Mouse (Mus musculus): ENCODE measurements around the gene Fads2. TPM values are rescaled to one million over a fixed set of nuclear protein-coding genes. Genes with fewer than 3 reads are reported as not detected.
"Not testable (repeated sequence)": the region's sequence is repeated elsewhere in the genome, so short reads cannot be mapped to it uniquely, and the experiment has no call there.

Fads2 gene
- 164 and 166 TPM in 2 replicates for polyA plus RNA-seq (2015; fragmentation: Nextera tagmentation; extraction: Ambion mirVana)

- Histone ChIP-seq H3K9ac (replicated peaks) (peak within 1 kb of the TSS; percentile 94), H3K27me3 (no peaks in the 10 kb centered on the region), H3K4me2 (replicated peaks) (peak within 1 kb of the TSS; percentile 73), H3K4me1 (peaks cover 49% of the 10 kb centered on the region), H3K36me3 (no peaks in the 10 kb centered on the region), H3K27ac (replicated peaks) (peak within 1 kb of the TSS; percentile 99), H3K9me3 (no peaks in the 10 kb centered on the region), H3K4me3 (peak within 1 kb of the TSS; percentile 84)
- under 1% methylated on average over 44 of the region's 57 CpGs for WGBS
- peak; percentile 97 for ATAC-seq (replicated peaks)
Observed at GRCm38 (mm10) chr19:10101341-10102053, at the start of gene Fads2. Gene Fads2 (minus strand): TSS chr19:10101746.

- Histone ChIP-seq H3K4me2 (replicated peaks) (no peak overlapping the region), H3K9ac (replicated peaks) (no peak overlapping the region), H3K36me3 (no peaks in the 10 kb centered on the region), H3K4me1 (no peaks in the 10 kb centered on the region), H3K27me3 (no peaks in the 10 kb centered on the region), H3K27ac (replicated peaks) (no peak overlapping the region), H3K4me3 (no peak overlapping the region), H3K9me3 (no peaks in the 10 kb centered on the region)
- 54% methylated on average over 3 of the region's 3 CpGs for WGBS
- no peak for ATAC-seq (replicated peaks)
Observed at GRCm38 (mm10) chr19:10149189-10149588, 47.6 kb upstream of the Fads2 start.

GRCm38 (mm10) chr19:10148555-10148954 lies 47.0 kb upstream of the Fads2 start:
- 77% methylated on average over 6 of the region's 6 CpGs for WGBS

GRCm38 (mm10) chr19:10144464-10144863 lies 42.9 kb upstream of the Fads2 start:
- no peaks in the 10 kb centered on the region for H3K4me1 ChIP-seq
- ATAC-seq (replicated peaks), result no peak
- H3K27me3 ChIP-seq, result no peaks in the 10 kb centered on the region
- no peak overlapping the region for H3K4me3 ChIP-seq
- H3K36me3 ChIP-seq, result no peaks in the 10 kb centered on the region
- H3K27ac ChIP-seq (replicated peaks), result no peak overlapping the region
- 51% methylated on average over 4 of the region's 4 CpGs for WGBS
- no peak overlapping the region for H3K9ac ChIP-seq (replicated peaks)
- no peak overlapping the region for H3K4me2 ChIP-seq (replicated peaks)
- H3K9me3 ChIP-seq, result no peaks in the 10 kb centered on the region

More at GRCm38 (mm10) chr19:10148555-10148954, 47.0 kb upstream of the Fads2 start:
- H3K27me3 ChIP-seq, result no peaks in the 10 kb centered on the region
- H3K36me3 ChIP-seq, result no peaks in the 10 kb centered on the region
- no peaks in the 10 kb centered on the region for H3K4me1 ChIP-seq
- H3K27ac ChIP-seq (replicated peaks), result no peak overlapping the region
- no peak overlapping the region for H3K9ac ChIP-seq (replicated peaks)
- H3K9me3 ChIP-seq, result no peaks in the 10 kb centered on the region
- ATAC-seq (replicated peaks), result no peak
- no peak overlapping the region for H3K4me3 ChIP-seq
- no peak overlapping the region for H3K4me2 ChIP-seq (replicated peaks)

DNA sequence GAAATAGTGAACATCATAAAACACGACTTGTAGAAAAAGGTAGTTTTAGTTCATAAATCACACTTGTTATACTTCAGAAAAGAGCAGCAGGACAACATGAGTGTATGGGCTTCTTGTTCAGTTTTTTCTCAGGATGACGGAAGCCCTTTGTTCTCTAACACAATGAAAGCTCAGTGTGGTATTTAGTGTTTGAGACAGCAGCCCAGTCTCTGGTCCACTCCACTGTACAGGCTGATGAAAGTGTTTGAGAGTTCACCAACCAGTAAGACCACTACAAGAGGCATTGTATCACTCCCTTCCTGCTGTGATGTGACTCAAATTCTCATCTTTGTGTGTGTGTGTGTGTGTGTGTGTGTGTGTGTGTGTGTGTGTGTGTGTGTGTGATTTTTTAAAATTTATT lies 42.1 kb upstream of the Fads2 start:
- H3K4me3 ChIP-seq, result no peak overlapping the region
- 16% methylated on average over 2 of the region's 2 CpGs for WGBS

DNA sequence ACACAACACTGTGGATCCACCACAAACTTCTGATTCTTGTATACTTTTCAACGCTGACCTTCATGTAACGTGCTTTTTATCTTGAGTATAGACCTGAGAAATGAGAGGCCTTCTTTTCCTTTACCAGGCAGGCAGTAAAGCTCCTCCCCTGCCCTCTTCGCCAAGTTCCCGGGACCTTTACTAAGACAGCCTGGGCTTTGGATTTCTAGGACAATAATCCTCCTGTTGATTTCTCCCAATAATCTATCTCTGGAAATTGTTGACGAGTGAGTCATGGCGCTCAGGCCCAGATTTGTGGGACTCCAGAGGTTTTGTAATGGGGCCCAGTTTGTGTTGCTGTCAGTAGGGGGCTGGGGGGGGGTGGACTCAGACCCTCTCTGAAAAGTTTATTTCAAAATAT lies 38.2 kb upstream of the Fads2 start:
- Histone ChIP-seq H3K9ac (replicated peaks) (no peak overlapping the region), H3K36me3 (no peaks in the 10 kb centered on the region), H3K4me2 (replicated peaks) (no peak overlapping the region), H3K4me1 (no peaks in the 10 kb centered on the region), H3K4me3 (no peak overlapping the region), H3K9me3 (no peaks in the 10 kb centered on the region), H3K27me3 (no peaks in the 10 kb centered on the region), H3K27ac (replicated peaks) (no peak overlapping the region)
- ATAC-seq (replicated peaks), result no peak
- WGBS, result 80% methylated on average over 6 of the region's 6 CpGs

More for the DNA sequence above, 42.1 kb upstream of the Fads2 start:
- no peak overlapping the region for H3K9ac ChIP-seq (replicated peaks)
- no peak overlapping the region for H3K27ac ChIP-seq (replicated peaks)
- H3K27me3 ChIP-seq, result no peaks in the 10 kb centered on the region
- H3K4me1 ChIP-seq, result no peaks in the 10 kb centered on the region
- no peak for ATAC-seq (replicated peaks)
- no peak overlapping the region for H3K4me2 ChIP-seq (replicated peaks)
- no peaks in the 10 kb centered on the region for H3K9me3 ChIP-seq
- no peaks in the 10 kb centered on the region for H3K36me3 ChIP-seq

- Histone ChIP-seq H3K27ac (replicated peaks) (no peak overlapping the region), H3K4me2 (replicated peaks) (no peak overlapping the region), H3K4me3 (no peak overlapping the region)
Observed at GRCm38 (mm10) chr19:10137423-10137822, 35.9 kb upstream of the Fads2 start.

DNA sequence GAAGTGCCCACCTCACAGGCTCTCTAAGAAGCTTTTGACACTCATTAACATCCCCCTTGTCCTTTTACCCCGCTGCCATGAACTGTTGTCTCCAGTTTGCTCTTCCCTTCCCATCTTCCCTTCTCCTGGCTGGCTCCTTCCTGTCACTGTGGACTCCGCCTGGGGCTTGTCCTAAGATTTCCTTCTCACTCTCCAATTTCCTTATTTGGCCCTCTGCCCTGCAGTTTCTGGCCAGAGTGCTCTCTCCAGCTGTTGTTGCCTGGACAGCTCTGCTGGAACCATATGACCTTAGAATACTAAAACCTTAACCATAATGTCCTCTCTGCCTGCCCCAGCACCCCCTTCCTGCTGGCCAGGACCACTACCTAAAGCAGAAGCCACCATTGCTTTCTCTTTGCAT lies 33.1 kb upstream of the Fads2 start:
- no peak for ATAC-seq (replicated peaks)
- Histone ChIP-seq H3K9me3 (no peaks in the 10 kb centered on the region), H3K4me3 (no peak overlapping the region), H3K27ac (replicated peaks) (no peak overlapping the region), H3K36me3 (no peaks in the 10 kb centered on the region), H3K4me1 (no peaks in the 10 kb centered on the region), H3K9ac (replicated peaks) (no peak overlapping the region), H3K4me2 (replicated peaks) (no peak overlapping the region), H3K27me3 (no peaks in the 10 kb centered on the region)
- 74% methylated on average over 2 of the region's 2 CpGs for WGBS

More at GRCm38 (mm10) chr19:10137423-10137822, 35.9 kb upstream of the Fads2 start:
- no peak for ATAC-seq (replicated peaks)
- Histone ChIP-seq H3K9me3 (no peaks in the 10 kb centered on the region), H3K36me3 (no peaks in the 10 kb centered on the region), H3K9ac (replicated peaks) (no peak overlapping the region), H3K4me1 (no peaks in the 10 kb centered on the region), H3K27me3 (no peaks in the 10 kb centered on the region)
- 86% methylated on average over 5 of the region's 5 CpGs for whole genome bisulfite sequencing

DNA sequence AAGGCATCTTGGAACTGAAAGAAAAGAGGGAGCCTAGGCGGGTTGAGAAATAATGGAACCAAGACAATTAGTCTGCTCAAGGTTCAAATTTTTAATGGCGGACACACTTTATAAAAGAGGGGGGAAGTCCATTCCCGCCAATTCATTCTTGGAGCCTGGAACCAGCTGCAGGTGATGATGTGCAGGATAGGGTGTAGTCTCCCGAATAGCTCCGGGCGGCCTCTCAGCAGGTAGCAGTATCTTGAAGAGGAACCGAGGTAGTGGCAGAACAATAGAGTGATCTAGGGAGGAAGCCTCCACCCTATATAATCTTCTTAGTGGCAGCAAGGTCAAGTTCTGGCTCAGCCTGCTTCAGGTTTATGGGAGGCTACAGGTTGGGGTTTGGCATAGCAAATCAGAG lies 28.0 kb upstream of the Fads2 start:
- not testable (repeated sequence) for H3K4me1 ChIP-seq; H3K36me3 ChIP-seq; H3K4me3 ChIP-seq; H3K9ac ChIP-seq (replicated peaks); H3K27me3 ChIP-seq; H3K4me2 ChIP-seq (replicated peaks); H3K9me3 ChIP-seq; ATAC-seq (replicated peaks); H3K27ac ChIP-seq (replicated peaks)
- 72% methylated on average over 7 of the region's 7 CpGs for whole genome bisulfite sequencing

DNA sequence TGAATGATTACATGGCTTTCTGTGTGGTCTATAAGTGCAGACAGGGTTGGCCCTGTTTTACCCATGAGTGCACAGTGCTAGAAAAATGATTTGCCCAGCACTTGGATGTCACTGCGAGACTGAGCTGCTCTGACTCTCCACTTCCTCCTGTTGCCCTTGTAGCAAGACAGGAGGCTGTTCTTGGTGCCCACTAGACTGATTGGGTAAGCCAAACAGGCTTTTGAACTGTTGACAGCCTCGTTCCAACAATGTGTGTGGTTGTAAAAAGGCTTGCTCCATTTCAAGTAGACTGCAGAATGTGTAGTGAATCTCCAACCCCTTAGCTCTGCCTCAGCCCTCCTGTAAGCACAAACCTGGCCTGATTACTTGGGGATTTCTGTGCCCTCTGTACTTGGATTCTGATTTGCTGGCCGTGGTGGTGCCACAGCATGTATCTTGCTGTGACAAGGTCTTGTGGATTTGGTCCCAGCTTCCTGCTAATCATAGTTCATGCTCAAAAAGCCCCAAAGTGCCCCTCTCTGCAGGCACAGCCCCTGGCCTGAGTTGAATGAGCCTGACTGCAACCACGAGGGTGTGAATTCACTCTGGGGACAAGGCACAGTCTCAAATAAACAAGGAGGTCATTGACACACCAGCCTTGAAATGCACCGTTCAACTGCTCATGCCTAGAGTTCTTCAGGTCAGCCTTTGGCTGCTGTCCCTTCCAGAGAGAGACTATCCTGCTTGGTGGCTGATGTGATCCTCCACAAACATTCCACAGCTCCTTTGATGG lies 25.1 kb upstream of the Fads2 start:
- Histone ChIP-seq H3K4me2 (replicated peaks) (no peak overlapping the region), H3K36me3 (no peaks in the 10 kb centered on the region), H3K27me3 (no peaks in the 10 kb centered on the region), H3K4me3 (no peak overlapping the region), H3K9me3 (no peaks in the 10 kb centered on the region), H3K27ac (replicated peaks) (no peak overlapping the region), H3K9ac (replicated peaks) (no peak overlapping the region), H3K4me1 (no peaks in the 10 kb centered on the region)
- WGBS, result 61% methylated on average over 5 of the region's 5 CpGs
- ATAC-seq (replicated peaks), result no peak

DNA sequence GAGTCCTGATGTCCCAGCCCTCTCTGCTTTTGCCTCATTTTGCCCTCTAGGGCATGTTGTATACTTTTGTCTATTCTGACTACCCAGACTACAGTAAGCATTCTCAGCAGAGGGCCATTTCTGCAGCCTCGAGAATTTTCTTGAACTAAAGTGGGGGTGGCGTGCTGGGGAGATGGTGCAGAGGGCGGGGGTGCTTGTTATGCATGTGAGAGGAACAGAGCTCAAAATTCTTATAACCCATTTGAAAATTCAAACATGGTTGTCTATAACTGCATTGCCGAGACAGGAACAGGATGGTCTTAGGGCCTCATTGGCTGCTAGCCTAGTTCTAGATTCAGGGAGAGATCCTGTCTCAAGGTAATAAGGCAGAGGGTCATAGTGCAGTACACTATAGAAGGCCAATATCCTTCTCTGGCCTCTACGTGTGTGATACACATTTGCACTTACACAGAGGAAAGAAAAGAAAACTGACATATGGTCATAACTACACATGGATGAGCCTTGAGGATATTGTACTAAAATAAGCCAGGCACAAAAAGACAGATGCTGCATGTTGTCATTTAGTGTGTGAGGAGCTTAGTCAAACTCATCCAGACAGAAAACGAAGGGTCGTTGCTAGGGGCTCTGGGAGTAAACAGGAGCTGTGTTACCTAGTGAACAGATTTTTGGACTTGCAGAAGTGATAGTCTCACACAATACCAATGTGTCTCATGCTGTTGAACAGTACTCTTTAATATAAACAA lies 22.5 kb upstream of the Fads2 start:
- WGBS, result 79% methylated on average over 7 of the region's 7 CpGs
- ATAC-seq (replicated peaks), result no peak
- Histone ChIP-seq H3K9me3 (no peaks in the 10 kb centered on the region), H3K4me2 (replicated peaks) (no peak overlapping the region), H3K27me3 (no peaks in the 10 kb centered on the region), H3K27ac (replicated peaks) (no peak overlapping the region), H3K36me3 (no peaks in the 10 kb centered on the region), H3K4me1 (no peaks in the 10 kb centered on the region), H3K9ac (replicated peaks) (no peak overlapping the region), H3K4me3 (no peak overlapping the region)

DNA sequence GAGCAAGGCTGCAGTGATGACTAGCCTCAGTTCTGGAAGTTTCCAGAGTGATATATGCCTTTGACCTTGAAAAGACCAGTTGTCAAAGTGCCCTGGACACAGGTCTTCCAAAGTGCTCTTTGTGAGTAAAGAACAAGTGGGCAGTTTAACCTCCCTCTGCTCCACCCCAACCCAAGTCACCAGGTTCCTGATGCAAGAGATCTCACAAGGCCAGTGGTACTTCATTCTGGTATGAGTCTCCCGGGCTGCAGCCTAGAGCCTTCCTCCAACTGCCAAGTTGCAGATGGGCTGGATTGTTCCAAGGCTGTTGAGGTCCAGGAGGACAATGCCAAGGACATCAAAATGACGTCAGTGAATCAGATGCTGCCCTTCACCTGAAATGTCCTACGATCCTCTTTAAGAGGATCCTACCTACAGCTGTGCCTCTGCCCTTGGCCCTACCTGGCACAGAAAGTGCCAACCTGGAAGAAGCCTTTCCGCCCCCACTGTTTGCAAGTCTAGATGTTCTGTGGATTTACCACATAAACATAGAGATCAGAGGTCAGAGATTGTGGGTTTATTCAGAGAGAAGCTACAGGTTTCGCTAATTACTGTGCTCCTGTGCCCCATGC lies 20.6 kb upstream of the Fads2 start:
- no peak overlapping the region for H3K4me3 ChIP-seq
- H3K4me2 ChIP-seq (replicated peaks), result no peak overlapping the region
- no peak overlapping the region for H3K9ac ChIP-seq (replicated peaks)
- no peaks in the 10 kb centered on the region for H3K27me3 ChIP-seq
- WGBS, result 85% methylated on average over 5 of the region's 5 CpGs
- H3K9me3 ChIP-seq, result no peaks in the 10 kb centered on the region
- no peak overlapping the region for H3K27ac ChIP-seq (replicated peaks)
- H3K36me3 ChIP-seq, result no peaks in the 10 kb centered on the region
- ATAC-seq (replicated peaks), result no peak
- H3K4me1 ChIP-seq, result no peaks in the 10 kb centered on the region

All from forebrain, embryonic 15.5 days (tissue).